Mouse (Mus musculus) neural tube, embryonic 13.5 days (tissue): ENCODE data around the gene Gm21970. TPM values are rescaled to one million over a fixed set of nuclear protein-coding genes. Genes with fewer than 3 reads are reported as not detected.

Experiments used
- ATAC-seq: fragments of 200-750 bp; cut with Nextera tagmentation; 2 replicates; pipeline ENCODE4 v1.8.0; 2017; ENCODE audit warnings: low read depth, mild to moderate bottlenecking, moderate TSS enrichment, moderate library complexity
- H3K27ac ChIP-seq: fragments of 300-500 bp; sonication (generic); replicated peaks from 2 replicates; pipeline ENCODE4 v1.5.1; 2015; ENCODE audit warnings: moderate library complexity, mild to moderate bottlenecking, inconsistent platforms
- H3K27me3 ChIP-seq: fragments of 300-500 bp; sonication (generic); 2 replicates; pipeline ENCODE4 v1.6.1; 2015; ENCODE audit warnings: mild to moderate bottlenecking, inconsistent platforms
- H3K36me3 ChIP-seq: fragments of 300-500 bp; sonication (generic); 2 replicates; pipeline ENCODE4 v1.6.1; 2015; ENCODE audit warnings: mild to moderate bottlenecking, inconsistent platforms
- H3K4me1 ChIP-seq: fragments of 300-500 bp; sonication (generic); replicated peaks from 2 replicates; pipeline ENCODE4 v1.6.1; 2015; ENCODE audit warnings: inconsistent platforms
- H3K4me2 ChIP-seq: fragments of 300-500 bp; sonication (generic); 2 replicates; pipeline ENCODE4 v1.6.1; 2015; ENCODE audit warnings: inconsistent platforms, mild to moderate bottlenecking, moderate library complexity
- H3K4me3 ChIP-seq: fragments of 300-500 bp; sonication (generic); 2 replicates; pipeline ENCODE4 v1.5.1; 2015; ENCODE audit warnings: mild to moderate bottlenecking, inconsistent platforms
- H3K9ac ChIP-seq: fragments of 300-500 bp; sonication (generic); 2 replicates; pipeline ENCODE4 v1.6.1; 2015; ENCODE audit warnings: moderate library complexity, mild to moderate bottlenecking, inconsistent platforms
- H3K9me3 ChIP-seq: fragments of 300-500 bp; sonication (generic); 2 replicates; pipeline ENCODE4 v1.6.1; 2016; ENCODE audit warnings: inconsistent platforms
- WGBS: fragments of 180-500 bp; shearing (Covaris S2); methylation state at CpG from one replicate; pipeline ENCODE4 v1.1.7; 2015; 5-methylcytosine and 5-hydroxymethylcytosine counted together
- polyA plus RNA-seq: library from polyadenylated mRNA; unstranded; fragments of >200 nt; fragmentation: Nextera tagmentation; extraction: Ambion mirVana; gene quantifications from 2 replicates; pipeline ENCODE4 v1.2.1, GENCODE M21; 2015

Gene Gm21970
- not detected in 2 replicates for polyA plus RNA-seq

GRCm38 (mm10) chr16:91391421-91391820 is at the start of gene Gm21970:
Gm21970 (plus strand) TSS chr16:91391721.
- ATAC-seq = no peak
- Histone ChIP-seq H3K4me1 (no peaks in the 10 kb centered on the region), H3K9me3 (no peaks in the 10 kb centered on the region), H3K27ac (no peak within 1 kb of the TSS), H3K36me3 (peaks cover 68% of the 10 kb centered on the region), H3K9ac (no peak within 1 kb of the TSS), H3K4me3 (no peak within 1 kb of the TSS), H3K27me3 (no peaks in the 10 kb centered on the region), H3K4me2 (no peak within 1 kb of the TSS)
- 86% methylated on average over 5 of the region's 5 CpGs for WGBS

GRCm38 (mm10) chr16:91346491-91346890 is 45.0 kb upstream of the Gm21970 start:
- ATAC-seq = no peak
- WGBS = 77% methylated on average over 9 of the region's 9 CpGs

GRCm38 (mm10) chr16:91347491-91348263 is 43.8 kb upstream of the Gm21970 start:
- no peaks in the 10 kb centered on the region for H3K9me3 ChIP-seq
- peak overlapping the region; percentile 6; the same call in 1 of the 2 replicates for H3K27ac ChIP-seq
- peaks cover 70% of the 10 kb centered on the region for H3K27me3 ChIP-seq
- ATAC-seq = 0 out of 2 replicates have a peak, but pooled peaks have one; percentile 44
- WGBS = 57% methylated on average over 20 of the region's 20 CpGs
- H3K4me1 ChIP-seq = peaks cover 12% of the 10 kb centered on the region
- H3K9ac ChIP-seq = no peak overlapping the region
- H3K4me3 ChIP-seq = no peak overlapping the region
- no peak overlapping the region for H3K4me2 ChIP-seq
- no peaks in the 10 kb centered on the region for H3K36me3 ChIP-seq

More at GRCm38 (mm10) chr16:91346491-91346890, 45.0 kb upstream of the Gm21970 start:
- H3K4me3 ChIP-seq = no peak overlapping the region
- H3K27ac ChIP-seq = no peak overlapping the region
- H3K4me1 ChIP-seq = peaks cover 12% of the 10 kb centered on the region
- H3K9ac ChIP-seq = no peak overlapping the region
- H3K27me3 ChIP-seq = peaks cover 63% of the 10 kb centered on the region
- H3K36me3 ChIP-seq = no peaks in the 10 kb centered on the region
- H3K9me3 ChIP-seq = no peaks in the 10 kb centered on the region
- H3K4me2 ChIP-seq = no peak overlapping the region

GRCm38 (mm10) chr16:91348264-91348565 is 43.3 kb upstream of the Gm21970 start:
- no peak; the same call in 1 of the 2 replicates for ATAC-seq
- H3K9me3 ChIP-seq = no peaks in the 10 kb centered on the region
- no peak overlapping the region for H3K9ac ChIP-seq
- peaks cover 76% of the 10 kb centered on the region for H3K27me3 ChIP-seq
- no peak overlapping the region for H3K4me3 ChIP-seq
- no peak overlapping the region for H3K4me2 ChIP-seq
- H3K27ac ChIP-seq = peak overlapping the region; percentile 6; the same call in 1 of the 2 replicates
- peaks cover 12% of the 10 kb centered on the region for H3K4me1 ChIP-seq
- 57% methylated on average over 14 of the region's 14 CpGs for WGBS
- H3K36me3 ChIP-seq = no peaks in the 10 kb centered on the region

- Histone ChIP-seq H3K9me3 (no peaks in the 10 kb centered on the region), H3K27me3 (peaks cover 79% of the 10 kb centered on the region), H3K4me3 (no peak overlapping the region), H3K9ac (no peak overlapping the region), H3K27ac (no peak overlapping the region), H3K36me3 (no peaks in the 10 kb centered on the region), H3K4me2 (no peak overlapping the region), H3K4me1 (peaks cover 12% of the 10 kb centered on the region)
- WGBS = 66% methylated on average over 28 of the region's 28 CpGs
- no peak for ATAC-seq
Measured at GRCm38 (mm10) chr16:91348588-91349330, 42.8 kb upstream of the Gm21970 start.

- ATAC-seq = no peak
- peaks cover 12% of the 10 kb centered on the region for H3K4me1 ChIP-seq
- no peaks in the 10 kb centered on the region for H3K9me3 ChIP-seq
- no peak overlapping the region for H3K4me3 ChIP-seq
- H3K36me3 ChIP-seq = no peaks in the 10 kb centered on the region
- peaks cover 78% of the 10 kb centered on the region for H3K27me3 ChIP-seq
- 7% methylated on average over 7 of the region's 7 CpGs for WGBS
- no peak overlapping the region for H3K27ac ChIP-seq
- no peak overlapping the region for H3K4me2 ChIP-seq
- no peak overlapping the region for H3K9ac ChIP-seq
Measured at GRCm38 (mm10) chr16:91352084-91352562, 39.4 kb upstream of the Gm21970 start.

GRCm38 (mm10) chr16:91352749-91353148 is 38.8 kb upstream of the Gm21970 start:
- ATAC-seq = no peak
- H3K4me2 ChIP-seq = no peak overlapping the region
- H3K4me3 ChIP-seq = no peak overlapping the region
- H3K4me1 ChIP-seq = peaks cover 10% of the 10 kb centered on the region
- H3K9me3 ChIP-seq = no peaks in the 10 kb centered on the region
- H3K27me3 ChIP-seq = peaks cover 81% of the 10 kb centered on the region
- H3K27ac ChIP-seq = no peak overlapping the region
- H3K9ac ChIP-seq = no peak overlapping the region
- H3K36me3 ChIP-seq = no peaks in the 10 kb centered on the region
- WGBS = 74% methylated on average over 7 of the region's 7 CpGs

GRCm38 (mm10) chr16:91353177-91353576 is 38.3 kb upstream of the Gm21970 start:
- H3K36me3 ChIP-seq = no peaks in the 10 kb centered on the region
- H3K4me2 ChIP-seq = no peak overlapping the region
- peaks cover 6% of the 10 kb centered on the region; the same call in 1 of the 2 replicates for H3K4me1 ChIP-seq
- no peak for ATAC-seq
- no peak overlapping the region for H3K4me3 ChIP-seq
- H3K9ac ChIP-seq = no peak overlapping the region
- 86% methylated on average over 6 of the region's 6 CpGs for WGBS
- no peaks in the 10 kb centered on the region for H3K9me3 ChIP-seq
- H3K27ac ChIP-seq = no peak overlapping the region
- peaks cover 78% of the 10 kb centered on the region for H3K27me3 ChIP-seq

GRCm38 (mm10) chr16:91353638-91354037 is 37.9 kb upstream of the Gm21970 start:
- Histone ChIP-seq H3K27ac (no peak overlapping the region), H3K4me3 (no peak overlapping the region), H3K4me1 (0 out of 2 replicates have a peak, but pooled peaks cover 1% of the 10 kb centered on the region), H3K36me3 (no peaks in the 10 kb centered on the region), H3K9me3 (no peaks in the 10 kb centered on the region), H3K9ac (no peak overlapping the region), H3K27me3 (peaks cover 78% of the 10 kb centered on the region), H3K4me2 (no peak overlapping the region)
- no peak for ATAC-seq
- 82% methylated on average over 5 of the region's 5 CpGs for WGBS

- Histone ChIP-seq H3K4me2 (no peak overlapping the region), H3K27ac (no peak overlapping the region), H3K27me3 (peaks cover 73% of the 10 kb centered on the region), H3K9me3 (no peaks in the 10 kb centered on the region), H3K36me3 (no peaks in the 10 kb centered on the region), H3K4me3 (no peak overlapping the region), H3K9ac (no peak overlapping the region), H3K4me1 (no peaks in the 10 kb centered on the region)
- ATAC-seq = no peak
- WGBS = 77% methylated on average over 4 of the region's 4 CpGs
Measured at GRCm38 (mm10) chr16:91354599-91354998, 36.9 kb upstream of the Gm21970 start.

GRCm38 (mm10) chr16:91355160-91355559 is 36.4 kb upstream of the Gm21970 start:
- ATAC-seq = no peak
- H3K9me3 ChIP-seq = no peaks in the 10 kb centered on the region
- H3K4me2 ChIP-seq = no peak overlapping the region
- H3K27me3 ChIP-seq = peaks cover 67% of the 10 kb centered on the region
- H3K4me1 ChIP-seq = no peaks in the 10 kb centered on the region
- no peak overlapping the region for H3K9ac ChIP-seq
- no peak overlapping the region for H3K4me3 ChIP-seq
- 81% methylated on average over 12 of the region's 12 CpGs for WGBS
- H3K27ac ChIP-seq = no peak overlapping the region
- no peaks in the 10 kb centered on the region for H3K36me3 ChIP-seq

- Histone ChIP-seq H3K27ac (no peak overlapping the region), H3K4me3 (no peak overlapping the region), H3K36me3 (no peaks in the 10 kb centered on the region), H3K9ac (no peak overlapping the region), H3K4me2 (no peak overlapping the region), H3K4me1 (no peaks in the 10 kb centered on the region), H3K9me3 (no peaks in the 10 kb centered on the region), H3K27me3 (peaks cover 49% of the 10 kb centered on the region)
- 78% methylated on average over 10 of the region's 10 CpGs for WGBS
- ATAC-seq = no peak
Measured at GRCm38 (mm10) chr16:91356760-91357525, 34.6 kb upstream of the Gm21970 start.
